Mouse (Mus musculus) thymus, postnatal 25 days (tissue): Measurements from ENCODE around the gene Phf5a.
"Not testable (repeated sequence)": the region's sequence is repeated elsewhere in the genome, so short reads cannot be mapped to it uniquely, and the experiment has no call there.

ENCODE experiments used
- DNase-seq: peaks from one replicate; pipeline ENCODE4 v3.0.0; 2022

The Phf5a gene

DNA sequence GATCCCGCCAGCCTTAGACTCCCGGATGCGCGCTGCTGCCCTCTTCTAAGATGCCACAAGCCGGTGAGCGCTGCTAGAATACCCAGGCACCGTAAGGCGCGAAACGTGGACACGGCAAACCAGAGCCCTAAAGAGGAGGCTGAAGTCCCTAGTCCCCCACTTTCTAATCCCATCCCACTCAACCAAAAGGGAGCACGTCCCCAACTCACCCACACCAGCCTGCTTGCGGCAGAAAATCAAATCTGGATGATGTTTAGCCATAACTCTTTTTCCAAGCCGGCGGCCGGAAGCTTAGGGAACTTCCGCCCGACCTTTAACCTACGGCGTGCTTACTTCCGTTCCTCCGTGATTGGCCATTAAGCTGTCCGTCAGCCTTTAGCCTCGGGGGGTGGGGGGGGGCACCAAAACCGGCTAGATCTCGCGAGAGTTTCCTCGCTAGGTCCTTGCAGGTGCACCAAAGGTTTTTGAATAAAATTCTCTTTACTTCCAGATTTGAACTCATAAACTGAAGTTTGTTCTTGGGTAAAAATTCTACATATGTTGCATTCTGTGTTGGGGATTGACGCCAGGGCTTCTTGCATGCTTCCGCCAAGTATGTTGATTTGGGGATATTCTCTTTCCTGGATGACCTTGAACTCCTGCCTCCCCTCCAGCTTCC is at the start of gene Phf5a:
Gene Phf5a, minus strand, starts transcription at position 308 of the 658 bp plus-strand sequence.
- DNase-seq: peak; percentile 82

DNA sequence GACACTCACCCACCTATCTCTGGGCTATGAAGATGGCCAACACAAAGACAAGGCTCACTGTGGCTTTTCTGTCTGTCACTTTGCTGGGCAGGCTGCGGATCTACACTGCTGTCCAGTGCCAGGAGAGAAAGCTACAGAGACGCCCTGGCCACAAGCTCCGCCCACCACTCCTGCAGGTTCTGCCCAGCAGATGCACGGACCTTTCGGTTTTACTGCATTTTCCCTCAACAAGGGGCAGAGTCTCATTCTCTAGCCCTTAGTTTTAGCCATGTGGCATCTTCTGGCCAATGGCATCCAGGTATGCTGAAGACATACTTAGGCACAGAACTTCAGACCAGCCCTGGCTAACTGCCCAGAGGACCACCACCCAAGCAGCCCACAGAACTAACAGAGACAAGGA is 49.5 kb upstream of the Phf5a start:
- DNase-seq: no peak

DNA sequence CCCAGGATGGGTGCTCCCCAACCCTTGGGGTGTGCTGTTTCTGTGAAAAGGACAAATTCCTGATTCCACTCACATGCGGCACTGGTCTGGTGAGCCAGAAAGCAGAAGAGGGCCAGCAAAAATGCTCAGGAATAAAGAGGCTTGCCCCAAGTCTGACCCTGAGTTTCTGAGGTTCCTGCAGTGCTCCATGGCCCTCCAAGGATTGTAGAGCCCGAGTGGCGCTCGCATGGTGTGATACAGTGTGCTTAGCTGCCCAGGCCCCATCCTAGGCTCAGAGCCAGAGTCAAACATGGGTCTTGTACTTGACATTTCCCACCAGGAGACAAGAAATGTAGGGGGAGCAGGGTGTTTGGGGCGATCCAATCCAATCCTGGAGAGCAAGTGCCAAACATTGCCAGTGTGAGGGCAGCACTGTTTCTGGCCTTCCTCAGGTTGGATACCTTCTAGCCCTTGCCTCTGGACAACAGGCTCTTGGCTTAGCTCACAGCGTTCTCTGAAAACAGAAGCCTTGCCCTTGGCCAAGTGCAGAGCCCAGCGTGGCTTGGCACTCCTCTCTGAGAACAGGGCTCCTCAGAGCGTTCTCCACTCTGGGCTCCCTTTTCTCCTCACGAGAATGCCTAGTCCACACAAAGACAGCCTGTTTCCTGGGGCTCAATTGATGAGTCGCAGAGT is 49.0 kb upstream of the Phf5a start:
- DNase-seq: no peak

GRCm38 (mm10) chr15:81919062-81919461 is 47.4 kb upstream of the Phf5a start:
- no peak for DNase-seq

DNA sequence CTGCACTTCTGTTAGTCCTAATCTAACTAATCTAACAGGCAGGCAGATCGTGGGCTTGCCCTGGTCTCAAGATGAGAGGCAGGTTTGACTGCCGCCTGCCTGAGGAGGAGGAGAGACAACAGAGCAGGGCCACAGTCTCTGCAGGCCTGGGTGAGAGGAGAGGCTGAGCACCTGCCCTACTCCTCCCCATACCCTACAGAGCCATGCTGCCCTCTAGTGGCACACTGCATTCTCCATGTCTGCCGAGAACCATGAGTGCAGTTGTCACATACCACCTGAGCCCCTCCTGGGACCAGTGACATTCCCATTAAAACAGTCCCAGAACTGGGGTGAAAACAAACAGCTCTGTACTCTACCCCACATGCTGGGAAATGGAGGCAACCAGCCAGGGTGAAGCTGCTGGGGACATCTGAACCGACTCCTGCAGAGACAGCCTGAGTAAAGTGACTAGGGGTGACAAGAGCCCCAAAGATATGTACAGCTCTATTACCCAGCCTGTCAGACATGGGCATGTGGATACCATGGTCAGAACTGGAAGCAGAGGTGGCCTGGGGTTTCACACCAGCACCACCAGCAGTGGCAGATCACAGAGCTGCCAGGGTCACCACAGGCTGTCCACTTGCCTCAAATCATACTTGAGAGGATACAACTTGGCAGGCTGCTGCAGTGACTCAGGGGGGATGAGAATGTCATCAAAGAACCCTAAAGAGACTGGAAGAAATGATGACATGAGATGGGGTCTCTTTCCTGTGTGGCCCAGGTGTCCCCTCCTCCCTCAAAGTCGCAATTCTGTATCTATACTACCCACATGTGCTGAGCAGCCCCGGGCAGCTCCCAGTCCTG is 46.1 kb upstream of the Phf5a start:
- DNase-seq: peak; percentile 83

DNA sequence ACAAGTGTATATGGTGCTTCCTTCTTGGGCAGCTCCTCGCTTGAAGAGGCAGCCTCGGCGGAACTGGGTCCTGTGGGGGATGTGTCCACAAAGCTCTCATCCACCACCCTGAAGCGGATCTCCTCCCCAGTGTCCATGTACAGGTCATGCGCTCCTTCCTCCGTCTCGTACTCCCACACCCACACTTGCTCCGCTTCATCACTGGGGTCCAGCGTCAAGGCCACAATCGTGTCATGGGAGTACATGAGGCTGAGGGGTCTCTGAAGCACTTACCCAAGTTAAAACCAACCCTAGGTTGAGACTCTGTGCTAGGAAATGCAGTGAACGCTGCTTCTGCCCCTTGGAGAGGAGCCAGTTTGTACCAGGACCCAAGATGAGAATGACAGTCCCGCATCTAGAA is 45.5 kb upstream of the Phf5a start:
- DNase-seq: no peak

DNA sequence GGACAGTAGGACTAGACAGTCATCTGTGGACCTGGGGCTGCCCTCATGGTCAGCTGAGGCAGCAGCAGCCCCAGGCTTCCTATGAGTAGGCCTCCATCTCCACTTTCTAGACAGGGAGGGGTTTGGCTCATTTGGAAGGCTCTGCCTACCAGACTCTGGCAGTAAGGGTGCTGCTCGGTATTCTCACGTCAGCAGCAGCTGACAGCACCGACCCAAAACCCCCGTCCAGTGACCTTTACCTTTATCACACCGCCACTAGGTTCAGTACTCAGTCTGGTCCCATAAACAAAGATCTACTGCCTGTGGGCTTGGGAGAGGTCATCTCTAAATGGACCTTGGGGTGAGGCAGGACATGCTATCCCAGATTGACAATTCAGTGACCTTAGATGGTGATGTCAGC is 44.0 kb upstream of the Phf5a start:
- DNase-seq: no peak

- DNase-seq: no peak
Observed at GRCm38 (mm10) chr15:81914668-81915067, 43.0 kb upstream of the Phf5a start.

DNA sequence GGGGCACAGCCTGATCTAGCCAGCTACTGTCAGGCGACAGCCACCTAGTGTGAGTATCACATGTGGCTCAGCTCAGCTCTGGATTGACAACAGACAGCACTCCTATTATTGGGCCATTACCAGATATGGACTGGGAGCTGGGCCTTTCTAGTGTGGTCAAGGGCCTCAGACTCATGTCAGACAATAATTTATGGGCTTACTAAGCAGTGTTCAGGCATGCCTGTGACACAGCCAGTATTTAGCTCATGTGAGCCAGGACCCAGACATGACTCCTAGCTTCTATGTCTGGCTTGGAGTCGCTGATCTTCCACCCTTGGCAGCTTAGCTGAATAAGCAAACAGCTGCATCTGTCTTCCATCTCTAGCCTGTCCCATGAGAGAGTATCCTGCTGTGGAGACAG is 40.8 kb upstream of the Phf5a start:
- no peak for DNase-seq

GRCm38 (mm10) chr15:81908767-81909166 is 37.1 kb upstream of the Phf5a start:
- not testable (repeated sequence) for DNase-seq

DNA sequence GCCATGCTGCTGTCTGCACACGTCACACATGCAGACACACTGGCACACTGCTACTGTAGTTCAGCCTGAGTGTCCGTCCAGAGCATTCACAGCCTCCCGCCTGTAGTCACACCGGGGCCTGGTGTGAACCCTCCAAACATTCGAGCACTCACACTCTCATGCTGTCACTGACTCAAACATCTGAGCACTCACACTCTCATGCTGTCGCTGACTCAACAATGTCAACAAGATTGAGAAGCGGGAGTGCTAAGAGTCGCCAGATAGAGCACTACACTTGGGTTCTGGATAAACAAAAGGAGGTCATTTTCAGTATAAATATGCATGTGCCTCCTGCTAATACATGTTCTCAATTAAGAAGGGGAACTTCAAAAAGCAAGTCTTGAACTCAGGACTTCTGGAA is 36.2 kb upstream of the Phf5a start:
- DNase-seq: no peak

DNA sequence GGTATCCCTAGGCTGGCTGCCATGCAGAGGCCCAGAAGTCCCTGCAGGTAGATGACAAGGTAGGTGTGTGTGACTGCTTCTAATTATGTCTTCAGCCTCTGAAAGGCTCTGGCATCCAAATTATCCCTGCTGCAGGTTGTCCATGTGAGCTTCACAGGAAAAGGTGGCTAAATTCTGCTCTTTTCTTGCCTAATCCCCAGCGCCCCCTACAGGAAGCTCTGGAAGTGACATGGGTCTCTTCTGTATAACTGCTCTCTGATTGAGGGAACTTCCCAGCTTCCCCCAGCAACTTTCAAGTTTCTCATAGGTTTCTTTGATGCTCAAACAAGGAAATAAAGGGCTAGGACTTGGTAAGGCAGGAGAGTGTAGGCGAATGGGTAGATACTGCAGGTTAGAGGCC is 33.2 kb upstream of the Phf5a start:
- DNase-seq: peak; percentile 74

- DNase-seq: no peak
Observed at GRCm38 (mm10) chr15:81898751-81899150, 27.0 kb upstream of the Phf5a start.

GRCm38 (mm10) chr15:81897607-81898285 is 26.0 kb upstream of the Phf5a start:
- DNase-seq: no peak

GRCm38 (mm10) chr15:81896407-81896806 is 24.7 kb upstream of the Phf5a start:
- DNase-seq: no peak

GRCm38 (mm10) chr15:81894002-81894401 is 22.3 kb upstream of the Phf5a start:
- DNase-seq: no peak

- no peak for DNase-seq
Observed at GRCm38 (mm10) chr15:81891822-81892580, 20.3 kb upstream of the Phf5a start.

- DNase-seq: no peak
Observed at GRCm38 (mm10) chr15:81891140-81891802, 19.6 kb upstream of the Phf5a start.

- no peak for DNase-seq
Observed at GRCm38 (mm10) chr15:81889175-81889574, 17.5 kb upstream of the Phf5a start.

DNA sequence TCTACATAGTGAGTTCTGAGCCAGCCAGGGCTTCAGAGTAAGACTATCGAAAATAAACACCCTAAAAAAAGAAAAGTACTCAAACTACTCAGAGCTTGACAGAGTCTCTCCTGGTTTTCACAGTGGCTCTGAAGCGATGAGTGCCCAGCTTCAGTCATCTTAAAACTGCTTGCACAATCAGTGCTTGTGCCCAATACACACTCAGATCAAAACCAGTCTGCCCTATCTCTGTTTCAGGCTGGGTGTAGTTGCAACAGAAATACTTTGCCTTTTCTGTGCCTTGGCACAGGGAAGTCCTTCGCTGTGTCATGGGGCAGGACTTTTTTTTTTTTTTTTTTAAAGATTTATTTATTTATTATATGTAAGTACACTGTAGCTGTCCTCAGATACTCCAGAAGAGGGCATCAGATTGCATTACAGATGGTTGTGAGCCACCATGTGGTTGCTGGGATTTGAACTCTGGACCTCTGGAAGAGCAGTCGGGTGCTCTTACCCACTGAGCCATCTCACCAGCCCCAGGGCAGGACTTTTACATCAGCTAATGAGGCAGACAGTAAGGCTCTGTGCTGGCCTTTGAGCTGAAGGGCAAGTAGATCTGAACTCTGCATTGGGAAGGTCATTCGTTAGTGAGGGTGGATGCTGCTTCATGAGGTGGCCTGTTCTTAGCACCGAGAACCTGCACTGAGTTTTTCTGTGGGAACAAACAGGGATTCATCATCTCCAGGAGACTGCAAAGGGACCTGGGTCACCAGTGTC is 15.3 kb upstream of the Phf5a start:
- DNase-seq: no peak

DNA sequence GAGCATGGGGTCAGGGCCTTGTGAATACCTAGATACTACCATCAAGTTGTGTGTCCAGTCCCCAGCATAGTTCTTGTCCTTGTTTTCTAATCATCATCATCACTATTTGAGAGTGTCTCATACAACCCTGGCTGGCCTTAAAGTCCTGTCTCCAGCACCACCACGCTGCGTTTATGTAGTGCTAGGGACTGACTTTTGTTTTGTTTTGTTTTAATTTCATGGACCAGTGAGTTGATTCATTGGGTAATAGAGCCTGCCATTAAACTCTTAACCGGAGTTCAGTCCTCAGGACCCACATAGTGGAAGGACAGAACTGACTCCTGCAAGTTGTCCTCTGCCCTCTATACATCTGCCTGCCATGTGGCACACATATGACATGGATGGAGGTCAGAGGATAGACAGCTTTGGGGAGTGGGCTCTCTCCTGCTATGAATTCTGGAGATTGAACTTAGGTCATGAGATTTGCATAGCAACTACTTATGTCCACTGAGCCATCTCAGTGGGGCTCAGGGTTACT is 13.8 kb upstream of the Phf5a start:
- no peak for DNase-seq
